Mouse (Mus musculus) thymus, postnatal 0 days (tissue): Measurements from ENCODE around the gene Olfr715b. TPM values are rescaled to one million over a fixed set of nuclear protein-coding genes. Genes with fewer than 3 reads are reported as not detected.
"Not testable (repeated sequence)": the region's sequence is repeated elsewhere in the genome, so short reads cannot be mapped to it uniquely, and the experiment has no call there.

Experiments
- DNase-seq: peaks from one replicate; pipeline ENCODE4 v3.0.0-alpha.2; 2015; ENCODE audit warnings: low spot score
- polyA plus RNA-seq: library from polyadenylated mRNA; unstranded; fragments of >200 nt; fragmentation: Nextera tagmentation; extraction: Ambion mirVana; gene quantifications from 2 replicates; pipeline ENCODE4 v1.2.1, GENCODE M21; 2015

Gene Olfr715b
- polyA plus RNA-seq = not detected in 2 replicates

- not testable (repeated sequence) for DNase-seq
These were observed at the start of gene Olfr715b for GRCm38 (mm10) chr7:107110269-107110668. Gene Olfr715b, minus strand, starts transcription at chr7:107110369.

GRCm38 (mm10) chr7:107138027-107138426 lies 27.9 kb upstream of the Olfr715b start, which contains the start of gene Olfr716:
Gene Olfr716, plus strand, starts transcription at chr7:107138327.
- not testable (repeated sequence) for DNase-seq

- not testable (repeated sequence) for DNase-seq
These were observed 20.8 kb upstream of the Olfr715b start, which contains the start of gene Olfr715 for GRCm38 (mm10) chr7:107130983-107131382. Gene Olfr715, minus strand, starts transcription at chr7:107131083.

GRCm38 (mm10) chr7:107092920-107093319 lies 17.2 kb downstream of the Olfr715b start, which contains the start of gene Olfr17:
Gene Olfr17, plus strand, starts transcription at chr7:107093220.
- DNase-seq = no peak

GRCm38 (mm10) chr7:107070681-107071080 lies 39.5 kb downstream of the Olfr715b start, which contains the start of gene Olfr714:
Gene Olfr714, plus strand, starts transcription at chr7:107070981.
- DNase-seq = no peak

Other genes starting within 250 kb of the Olfr715b start
- not detected in 2 replicates for gene Olfr704, start 247.2 kb downstream of the Olfr715b start, polyA plus RNA-seq
- not detected in 2 replicates for gene Olfr705, start 233.5 kb downstream of the Olfr715b start, polyA plus RNA-seq
- gene Olfr706, start 222.2 kb downstream of the Olfr715b start, polyA plus RNA-seq = not detected in 2 replicates
- gene Olfr707, start 209.1 kb downstream of the Olfr715b start, polyA plus RNA-seq = not detected in 2 replicates
- not detected in 2 replicates for gene Olfr1532-ps1, start 202.4 kb downstream of the Olfr715b start, polyA plus RNA-seq
- not detected in 2 replicates for gene Olfr709-ps1, start 178.2 kb downstream of the Olfr715b start, polyA plus RNA-seq
- not detected in 2 replicates for gene Olfr710, start 162.1 kb downstream of the Olfr715b start, polyA plus RNA-seq
- not detected in 2 replicates for gene Olfr6, start 146.4 kb downstream of the Olfr715b start, polyA plus RNA-seq
- not detected in 2 replicates for gene Olfr711, start 134.9 kb downstream of the Olfr715b start, polyA plus RNA-seq
- not detected in 2 replicates for gene Olfr2, start 104.3 kb downstream of the Olfr715b start, polyA plus RNA-seq
- 0.03 TPM in 1 of 2 replicates, not detected in the other for gene Olfr713, start 79.2 kb downstream of the Olfr715b start, polyA plus RNA-seq
- gene Olfr714, start 39.4 kb downstream of the Olfr715b start, polyA plus RNA-seq = not detected in 2 replicates
- not detected in 2 replicates for gene Olfr17, start 17.1 kb downstream of the Olfr715b start, polyA plus RNA-seq
- not detected in 2 replicates for gene Olfr715, start 20.7 kb upstream of the Olfr715b start, polyA plus RNA-seq
- gene Olfr716, start 28.0 kb upstream of the Olfr715b start, polyA plus RNA-seq = not detected in 2 replicates
- gene Nlrp14, start 56.6 kb upstream of the Olfr715b start, polyA plus RNA-seq = 0.09 TPM in 1 of 2 replicates, not detected in the other
- gene Rbmxl2, start 99.1 kb upstream of the Olfr715b start, polyA plus RNA-seq = not detected in 2 replicates